Mouse (Mus musculus) right cerebral cortex, postnatal 36 days (tissue): ENCODE measurements around the gene Mef2c.
A peak's percentile ranks its signal among the peaks of the same experiment; 100 is the strongest.

Source experiments
- DNase-seq, 2 experiments: peaks; one replicate each; pipeline ENCODE4 v3.0.0; 2022; ENCODE audit warnings: low spot score in 2 of 2, mixed read lengths in 1 of 2

The Mef2c gene

DNA sequence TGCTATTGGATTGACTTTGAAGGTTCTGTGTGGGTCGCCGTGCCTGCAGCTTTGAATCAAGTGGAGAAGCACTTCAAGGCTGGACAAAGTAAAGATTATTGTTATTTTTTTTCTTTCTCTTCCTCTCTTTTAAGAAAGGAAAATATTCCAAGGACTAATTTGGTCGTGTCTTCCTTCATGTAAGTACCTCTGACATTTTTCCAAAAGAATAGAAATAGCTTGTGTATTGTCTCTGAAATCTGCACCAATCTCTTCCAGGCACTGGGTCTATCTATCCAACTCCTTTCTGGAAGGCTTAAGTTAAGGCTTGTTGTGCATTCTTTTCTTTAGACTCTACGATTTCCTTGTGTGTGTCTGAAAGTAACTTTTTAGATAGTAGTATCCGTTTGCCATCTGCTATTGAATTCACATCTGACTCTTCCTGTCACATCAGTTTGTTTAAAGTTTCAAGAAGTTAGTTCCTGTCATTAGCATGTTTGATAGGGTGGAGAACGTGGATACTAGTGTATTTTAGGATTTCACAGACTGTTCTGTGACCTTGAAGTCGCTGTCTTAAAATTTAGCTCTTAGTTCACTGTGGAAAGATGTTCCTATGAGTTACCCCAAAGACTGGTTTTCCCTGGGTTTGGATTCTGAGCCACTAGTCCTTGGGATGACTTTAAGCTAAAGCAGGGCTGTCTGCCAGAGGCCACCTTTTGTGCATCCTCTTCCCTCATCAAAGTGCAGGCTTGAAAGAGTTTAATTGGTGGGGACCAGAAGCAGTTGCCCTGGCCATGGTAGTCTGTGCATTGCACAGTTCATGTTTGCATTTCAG lies 21.3 kb downstream of the Mef2c start:
- DNase-seq = no peak

DNA sequence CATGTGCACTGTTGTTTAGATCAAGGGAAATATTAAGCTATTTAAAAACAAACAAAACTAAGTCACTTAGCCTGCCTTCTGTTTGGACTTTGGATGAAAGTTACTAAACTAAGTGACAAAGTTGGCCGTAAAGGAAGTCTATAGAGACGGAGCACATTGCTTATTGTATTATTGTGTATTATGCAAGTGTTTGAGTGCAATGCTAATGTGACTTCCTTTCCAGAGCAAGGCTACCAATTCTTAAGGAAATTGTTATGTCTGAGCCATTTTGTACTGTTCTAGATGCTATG lies 21.8 kb downstream of the Mef2c start:
- DNase-seq = no peak

DNA sequence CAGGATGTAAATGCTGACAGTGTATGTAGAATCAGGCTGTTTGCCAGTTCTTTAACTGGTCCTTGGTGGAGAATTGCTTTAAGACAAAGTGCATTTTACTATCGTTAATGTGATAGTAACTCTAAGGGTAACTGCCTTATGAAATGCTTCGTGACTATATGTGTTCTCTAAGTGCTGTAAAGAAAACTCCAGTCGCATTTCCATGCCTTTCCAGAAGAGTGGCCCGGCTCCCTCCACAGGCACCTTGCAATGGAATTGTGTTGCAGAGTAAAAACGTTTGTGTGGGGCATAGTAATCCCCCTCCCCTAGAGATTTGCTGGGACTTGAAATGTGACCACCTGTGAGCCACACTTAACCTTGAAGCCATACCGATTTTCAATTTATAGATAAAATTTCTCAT lies 22.2 kb downstream of the Mef2c start:
- no peak for DNase-seq

DNA sequence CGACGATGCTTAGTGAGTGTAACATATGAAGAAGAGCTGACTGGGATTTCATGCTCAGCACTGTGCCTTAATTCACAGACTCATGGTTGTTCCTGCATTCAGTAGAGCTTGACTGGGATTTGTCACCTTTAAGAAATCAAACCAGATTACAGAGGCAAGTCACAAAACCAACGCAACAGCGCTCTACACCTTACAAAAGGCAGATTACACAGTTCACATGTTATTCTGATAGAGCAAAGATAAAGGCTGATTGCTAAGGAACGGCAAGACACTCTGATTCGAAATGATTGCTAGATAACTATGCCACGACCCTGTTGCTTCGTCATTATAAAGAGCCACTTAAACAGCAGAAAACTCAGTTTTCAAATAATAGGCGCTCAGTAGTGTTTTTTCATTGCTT lies 24.1 kb downstream of the Mef2c start:
- no peak for DNase-seq

DNA sequence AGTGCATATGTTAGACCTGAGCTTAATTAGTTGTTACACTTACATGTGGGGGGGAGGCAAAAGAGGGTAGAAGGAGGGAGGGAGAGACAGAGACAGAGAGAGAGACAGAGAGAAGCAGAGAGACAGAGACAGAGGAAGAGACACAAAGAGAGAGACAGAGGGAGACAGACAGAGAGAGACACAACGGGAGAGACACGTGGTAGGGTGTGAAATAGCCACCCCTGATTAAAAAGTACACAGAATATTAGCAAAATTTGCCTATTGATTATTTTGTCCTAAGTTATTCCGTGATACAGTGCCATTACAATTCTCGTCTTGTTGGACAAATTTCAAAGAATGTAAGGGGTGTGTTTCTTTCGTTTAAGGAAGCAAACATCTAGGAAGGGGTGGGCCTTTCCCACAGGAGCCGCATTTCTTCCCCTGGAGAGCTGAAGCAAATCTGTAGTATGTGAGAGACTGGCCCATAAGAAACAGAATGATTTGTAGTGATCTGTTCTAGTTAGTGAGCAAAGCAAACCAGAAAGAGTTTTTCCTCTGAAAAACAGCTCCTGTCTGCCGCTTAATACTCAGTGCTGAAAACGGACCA lies 26.0 kb downstream of the Mef2c start:
- no peak for DNase-seq

DNA sequence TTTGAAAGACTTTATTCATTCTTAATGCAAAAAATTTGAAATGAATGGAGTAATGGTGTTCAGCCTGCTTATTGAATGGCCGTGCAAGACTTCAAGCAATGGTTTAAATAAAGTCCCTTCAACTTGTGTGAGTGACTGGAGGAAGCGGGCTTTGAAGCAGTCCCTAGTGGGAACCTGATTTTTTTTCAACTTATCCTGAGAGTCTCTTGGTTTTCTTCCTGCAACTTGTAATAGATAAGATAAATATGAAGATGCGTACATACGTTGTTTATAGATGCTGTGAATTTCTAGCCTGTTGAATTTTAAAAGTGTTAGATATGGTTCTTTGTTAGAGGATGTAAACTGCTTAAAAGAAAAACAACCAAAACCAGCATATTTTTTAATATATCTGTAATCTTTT lies 27.1 kb downstream of the Mef2c start:
- no peak for DNase-seq

DNA sequence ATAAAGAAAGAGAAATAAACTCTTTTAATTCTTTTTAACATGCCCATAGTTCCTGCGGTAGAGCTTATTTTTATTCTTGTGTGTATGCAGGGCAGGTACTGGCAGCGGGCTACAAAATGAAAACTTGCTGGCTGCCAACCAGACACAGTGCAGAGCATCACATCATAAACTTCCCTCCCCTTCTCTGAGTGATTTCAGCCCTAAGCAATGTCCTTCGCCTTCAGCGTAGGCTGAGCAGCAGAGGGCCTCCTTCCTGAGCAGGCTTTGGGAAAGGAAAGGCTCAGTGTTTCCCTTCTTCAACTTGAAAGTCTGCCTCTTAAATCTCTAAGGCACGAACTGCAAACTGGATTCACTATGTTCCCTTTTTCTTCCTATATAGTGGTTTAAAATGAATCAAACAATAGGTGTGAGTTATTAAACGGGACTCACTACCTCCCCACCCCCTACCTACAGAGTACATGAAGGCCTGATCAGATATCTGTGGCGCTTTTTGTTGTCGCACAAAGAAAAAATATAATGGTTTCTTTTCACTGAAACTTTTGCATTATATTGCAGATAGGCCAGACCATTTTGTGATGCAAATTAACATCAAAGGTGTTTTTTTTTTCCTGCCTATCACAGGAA lies 28.2 kb downstream of the Mef2c start:
- DNase-seq = no peak

DNA sequence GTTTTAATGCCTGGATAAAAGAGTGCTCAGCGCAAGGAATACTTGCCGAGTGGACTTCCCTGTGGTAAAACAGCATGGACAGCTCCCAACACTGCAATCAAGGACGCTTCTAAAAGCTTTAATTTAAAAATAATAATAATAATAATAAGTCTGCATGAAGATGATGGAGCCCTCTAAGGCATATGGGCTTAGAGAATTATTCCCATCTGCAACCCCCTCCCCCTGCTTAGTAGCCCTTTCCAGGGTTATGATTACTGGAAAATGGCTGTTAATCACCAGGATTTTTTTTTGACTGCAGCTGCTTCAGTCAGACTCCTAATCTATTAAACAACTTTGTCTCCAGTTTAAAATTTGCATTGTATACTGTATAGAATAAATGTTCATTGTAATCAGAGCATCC lies 32.5 kb downstream of the Mef2c start:
- DNase-seq = no peak

DNA sequence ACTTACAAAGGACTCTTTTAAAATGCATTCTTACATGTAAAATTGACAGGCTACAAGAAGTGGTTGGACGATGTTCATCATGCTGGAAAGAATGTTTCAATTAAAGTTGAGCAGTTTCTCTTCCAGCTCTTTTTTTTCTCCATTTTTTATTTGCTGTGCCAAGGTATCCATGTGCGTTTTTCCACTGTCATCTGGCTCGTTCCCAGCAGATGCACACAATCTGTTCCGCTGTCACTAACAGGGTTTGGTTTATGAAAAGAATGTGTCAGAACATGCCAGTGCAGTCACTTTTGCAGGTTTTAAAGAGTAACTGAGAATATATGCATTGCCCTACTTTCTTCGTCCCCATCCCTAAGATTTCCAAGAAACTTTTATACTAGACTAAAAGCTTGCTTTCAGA lies 33.3 kb downstream of the Mef2c start:
- peak in 1 of 2 experiments; percentile 58 for DNase-seq

DNA sequence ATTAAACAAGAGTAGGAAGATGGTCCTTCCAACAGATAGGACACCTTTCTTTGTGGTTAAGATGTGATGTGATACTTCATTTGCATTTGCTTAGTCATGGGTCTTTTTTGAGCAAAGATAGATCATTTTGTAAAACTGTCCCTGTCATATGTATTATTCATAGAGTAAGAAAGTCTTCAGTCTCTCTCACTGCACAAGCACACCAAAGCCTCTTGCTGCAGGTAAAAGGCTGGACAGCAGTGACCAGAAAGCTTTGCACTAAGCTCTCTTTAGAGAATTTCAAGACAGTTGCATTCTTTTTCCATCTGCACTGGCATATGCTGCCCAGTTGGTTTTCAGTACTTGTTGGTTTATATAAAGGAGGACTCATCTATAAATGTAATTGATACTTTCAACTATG lies 36.1 kb downstream of the Mef2c start:
- no peak for DNase-seq

DNA sequence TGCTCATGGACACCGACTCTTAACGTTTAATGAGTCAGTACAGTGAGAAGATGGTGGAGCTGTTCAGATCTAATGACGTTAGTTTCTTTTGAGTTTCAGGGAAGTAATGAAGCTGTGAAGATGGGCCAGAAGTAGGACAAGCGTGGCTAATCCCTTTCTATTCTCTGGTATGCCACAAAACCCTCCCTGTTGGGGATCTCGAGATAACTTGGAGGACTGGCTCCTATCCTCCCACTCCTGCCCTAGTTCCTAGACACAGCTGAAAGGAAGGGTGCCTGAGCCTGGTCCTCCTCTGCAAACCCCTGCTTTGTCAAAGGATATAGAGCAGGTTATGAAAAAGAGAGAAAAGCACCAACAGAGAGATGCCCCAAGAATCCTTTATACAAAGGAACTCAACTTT lies 38.8 kb downstream of the Mef2c start:
- no peak for DNase-seq

DNA sequence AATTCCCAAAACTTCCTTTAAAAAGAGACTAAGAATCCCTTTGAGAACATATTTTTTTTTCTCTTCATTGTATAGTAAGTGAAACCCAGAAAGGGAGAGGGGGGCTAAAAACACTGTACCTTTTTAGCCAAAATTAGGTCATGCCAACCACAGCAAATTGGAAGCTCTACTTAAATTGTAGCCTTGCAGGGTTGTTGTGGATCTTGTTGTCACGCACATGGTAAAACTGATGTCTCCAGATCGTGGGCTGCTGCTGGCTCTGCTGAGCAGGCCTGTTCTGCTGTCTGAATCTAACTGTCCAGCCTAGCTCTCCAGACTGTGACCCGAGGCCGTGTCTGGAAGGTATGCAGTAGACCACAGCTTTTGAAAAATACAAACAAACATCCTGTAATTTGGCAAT lies 40.9 kb downstream of the Mef2c start:
- DNase-seq = no peak

DNA sequence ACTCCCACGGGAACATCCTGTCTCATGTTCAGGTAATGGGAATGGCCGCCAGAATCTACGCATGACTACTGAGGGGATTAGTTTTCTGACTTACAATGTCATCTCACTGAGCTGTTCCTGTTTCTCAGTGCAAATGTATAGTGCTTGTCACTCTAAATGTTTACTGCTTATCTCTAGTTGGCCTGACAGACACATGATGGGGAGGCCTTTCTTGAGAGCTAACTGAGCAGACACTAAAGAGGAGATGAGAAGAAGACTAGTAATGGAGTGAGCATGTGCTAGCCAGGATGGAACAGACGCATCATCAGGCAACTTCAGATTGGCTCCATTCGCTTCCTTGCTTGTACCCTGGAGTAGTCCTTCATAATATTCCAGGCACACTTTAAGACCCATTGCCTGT lies 43.0 kb downstream of the Mef2c start:
- no peak for DNase-seq

DNA sequence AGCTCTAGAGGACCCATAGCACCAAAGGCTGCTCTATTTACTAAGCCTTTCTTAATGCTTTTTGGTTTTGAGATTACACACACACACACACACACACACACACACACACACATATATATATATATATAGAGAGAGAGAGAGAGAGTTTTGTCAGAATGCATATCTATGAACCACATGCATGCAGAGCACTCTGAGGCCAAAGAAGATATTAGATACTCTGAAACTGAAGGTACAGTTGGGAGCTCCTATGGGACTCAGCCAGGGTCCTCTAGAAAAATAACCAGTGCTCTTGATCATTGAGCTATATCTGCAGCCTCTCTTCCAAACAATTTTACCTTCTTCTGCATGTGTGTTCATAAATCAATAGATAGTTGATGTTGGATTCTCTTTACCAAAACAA lies 47.4 kb downstream of the Mef2c start:
- DNase-seq = no peak

DNA sequence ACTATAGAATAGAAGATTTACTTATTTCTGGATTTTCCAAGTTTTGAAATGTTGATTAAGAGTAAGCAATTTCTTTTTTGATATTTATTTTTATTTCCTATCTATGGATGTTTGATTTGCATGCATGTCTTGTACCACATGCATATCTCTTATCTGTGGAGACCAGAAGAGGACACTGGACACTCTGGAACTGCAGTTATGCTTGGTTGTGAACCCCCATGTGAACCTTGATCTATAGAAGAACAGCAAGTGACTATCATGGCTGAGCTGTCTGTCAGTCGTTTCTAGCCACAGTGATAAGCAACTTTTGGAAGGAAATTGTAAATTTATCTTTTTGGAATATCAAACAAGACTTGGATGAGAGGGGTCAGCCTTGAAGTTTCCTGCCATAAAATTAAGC lies 48.2 kb downstream of the Mef2c start:
- DNase-seq = no peak

DNA sequence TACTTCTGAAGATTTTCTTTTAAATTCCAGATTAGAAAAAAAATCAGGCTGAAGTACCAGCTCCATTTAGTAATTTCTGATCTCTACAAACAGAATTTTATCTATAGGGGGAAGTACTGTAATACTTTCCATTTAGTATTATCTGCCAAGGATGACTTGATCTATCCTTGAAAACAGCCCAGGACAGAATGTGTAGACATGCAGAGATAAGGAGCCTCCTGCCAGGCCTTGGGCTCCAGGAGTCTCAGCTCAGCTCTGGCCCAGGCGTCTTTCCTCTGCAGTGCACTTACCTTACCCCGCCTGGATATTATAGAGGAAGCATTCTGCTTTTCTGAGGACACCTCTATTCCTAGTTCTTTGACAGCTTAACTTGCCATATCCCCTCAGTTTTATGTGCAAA lies 59.4 kb downstream of the Mef2c start:
- DNase-seq = no peak

DNA sequence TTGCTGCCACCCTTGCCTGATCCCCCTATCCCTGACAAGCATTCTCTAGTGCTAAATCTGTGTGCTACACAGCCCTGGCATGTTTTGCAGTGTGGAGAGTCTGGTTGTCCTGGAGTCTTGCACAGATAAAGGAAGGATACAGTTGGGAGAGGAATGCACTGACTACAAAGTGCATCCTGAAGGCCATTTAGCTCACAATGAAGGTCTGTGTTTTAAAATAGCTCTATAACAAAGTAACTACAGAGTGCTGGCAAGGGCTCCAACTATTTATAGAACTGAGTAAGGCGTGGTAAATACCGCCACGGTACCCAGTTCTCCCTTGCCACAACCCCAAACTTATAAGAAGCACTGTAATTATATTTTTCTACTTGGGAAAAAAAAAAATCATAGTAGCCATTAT lies 61.9 kb downstream of the Mef2c start:
- DNase-seq = no peak

DNA sequence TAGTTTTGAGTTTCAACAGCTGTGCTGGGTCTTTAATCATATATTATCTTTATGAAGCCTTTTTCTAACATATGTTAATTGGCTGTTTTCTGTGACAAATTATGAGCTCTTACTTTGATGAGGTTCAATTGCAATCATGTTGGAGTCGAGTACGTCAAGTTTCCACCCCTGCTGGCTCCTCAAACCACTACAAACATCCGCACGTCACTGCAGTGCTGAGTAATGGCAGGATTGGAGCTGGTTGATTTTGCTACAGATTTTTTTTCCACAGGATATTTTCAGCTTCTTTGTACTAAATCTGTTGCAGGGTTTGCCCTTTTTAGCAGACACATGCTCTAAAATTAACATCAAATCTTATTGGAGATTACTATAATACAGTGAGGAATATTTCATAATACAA lies 62.3 kb downstream of the Mef2c start:
- DNase-seq = no peak

DNA sequence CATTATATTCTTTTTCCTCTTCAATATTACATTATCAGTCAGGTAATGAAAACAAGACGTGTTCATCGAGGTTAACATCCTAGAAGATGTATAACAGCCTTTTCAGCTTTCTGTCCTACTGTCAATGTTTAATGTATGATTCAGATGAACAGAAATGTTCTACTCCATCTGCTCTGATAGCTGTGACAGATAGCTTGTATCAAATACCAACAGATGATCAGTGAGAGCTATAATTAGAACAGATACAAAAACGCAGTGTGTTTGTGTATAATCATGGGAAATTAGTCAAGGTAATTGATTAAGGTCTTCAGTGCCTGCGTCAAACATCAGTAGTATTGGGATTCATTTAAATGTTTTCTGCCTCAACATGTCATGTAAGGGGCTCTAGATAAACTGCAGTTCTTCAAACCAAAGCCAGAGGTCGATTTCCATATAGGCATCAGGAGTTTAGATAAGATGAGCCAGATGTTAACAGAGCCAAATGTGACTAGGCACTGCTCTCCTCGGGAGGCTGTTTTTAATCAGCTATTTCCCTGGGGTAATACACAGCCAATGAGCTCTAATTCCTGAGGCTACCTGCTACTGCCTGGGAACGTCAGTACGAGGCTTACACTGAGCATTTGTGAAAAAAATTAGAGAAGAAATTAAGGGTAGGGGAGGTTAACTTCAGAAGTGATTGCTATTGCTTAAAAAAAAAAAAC lies 63.1 kb downstream of the Mef2c start:
- no peak for DNase-seq

DNA sequence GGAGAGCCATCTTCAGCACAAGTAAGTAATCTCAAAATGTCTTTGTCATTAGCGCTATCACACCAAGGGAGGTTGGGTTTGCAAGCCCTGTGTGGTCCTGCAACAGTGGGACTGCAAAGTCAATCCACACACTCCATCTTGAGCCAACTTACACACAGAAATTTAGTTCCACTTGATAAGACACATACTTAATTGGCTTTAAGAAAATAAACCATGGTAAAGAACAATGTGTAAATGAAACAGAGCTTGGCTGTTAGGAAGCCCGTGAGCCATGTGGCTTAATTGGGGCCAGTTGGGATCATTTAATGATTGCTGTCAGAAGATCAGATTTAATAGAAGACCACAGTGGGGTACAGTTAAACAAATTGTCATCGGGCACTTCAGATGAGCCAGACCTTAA lies 63.8 kb downstream of the Mef2c start:
- no peak for DNase-seq

DNA sequence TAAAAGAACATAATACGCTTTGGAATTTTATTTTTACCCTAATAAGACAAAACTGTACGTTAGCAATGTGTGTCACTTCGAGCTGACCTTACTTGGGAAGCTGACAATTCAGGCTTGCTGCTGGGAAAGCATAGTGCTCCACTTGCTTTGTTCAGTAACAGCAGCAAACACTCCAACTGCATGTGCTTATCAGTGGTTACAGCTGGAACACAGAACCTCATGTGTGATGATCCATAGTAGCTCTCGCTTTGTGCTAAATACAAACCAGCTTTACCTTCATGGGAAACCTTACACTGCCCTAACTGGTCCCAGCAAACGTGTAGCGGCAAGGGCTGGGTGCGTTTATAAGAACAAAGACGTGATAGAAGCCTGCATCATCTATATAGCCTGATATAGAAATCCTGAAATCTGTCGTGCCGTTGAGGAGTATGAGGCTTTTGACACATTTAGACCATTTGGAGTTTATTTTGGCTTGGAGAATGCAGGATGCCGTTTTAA lies 65.0 kb downstream of the Mef2c start:
- DNase-seq = no peak

DNA sequence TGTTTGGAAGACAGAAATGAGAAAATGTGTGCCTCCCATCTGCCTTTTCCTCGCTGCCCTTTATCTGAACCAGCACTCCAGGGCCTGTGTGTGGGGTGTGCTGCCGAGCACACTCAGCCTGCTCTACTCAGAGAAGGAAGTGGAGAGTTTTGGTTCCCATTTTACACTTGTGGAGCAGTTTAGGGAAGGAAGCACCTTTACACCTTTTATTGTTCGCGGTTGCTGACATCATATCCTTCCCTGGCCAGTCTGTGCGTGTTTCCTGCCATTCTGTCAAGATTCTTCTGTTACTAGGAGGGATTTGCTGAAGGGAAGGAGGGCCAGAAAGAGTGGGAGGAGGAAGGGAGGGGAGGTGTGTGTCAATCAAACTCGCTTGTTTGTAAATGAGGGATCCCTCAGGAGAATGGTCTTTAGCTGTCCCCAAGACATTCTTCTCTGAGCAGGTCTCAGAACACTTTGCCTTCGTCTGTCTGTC lies 68.2 kb downstream of the Mef2c start:
- peak in 1 of 2 experiments; percentile 35 for DNase-seq

DNA sequence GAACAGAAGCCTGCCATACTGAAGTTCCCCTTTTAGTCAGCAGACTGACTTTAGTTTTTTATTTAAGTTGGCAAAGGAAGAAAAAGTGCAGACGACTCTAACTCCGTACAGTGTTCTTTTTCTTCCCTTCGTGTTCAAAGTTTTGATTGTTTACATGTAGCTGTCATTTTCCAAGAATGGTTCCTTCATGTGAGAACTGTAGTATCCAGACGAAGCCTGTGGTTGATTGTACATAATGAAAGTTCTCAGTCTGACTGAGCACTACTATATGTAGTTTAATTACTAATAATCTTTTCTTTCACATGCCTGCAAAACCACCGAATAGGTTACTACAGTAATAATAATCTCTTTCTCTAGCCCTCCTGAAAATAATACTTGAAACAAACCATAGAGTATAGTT lies 68.6 kb downstream of the Mef2c start:
- DNase-seq = no peak
